In genomic region chr1:89922883-89923641, GRCm38 (mm10) we compare ENCODE assay signal across 9 mouse cellular contexts. TPM values are rescaled to one million over a fixed set of nuclear protein-coding genes. Genes with fewer than 3 reads are reported as not detected.
A peak's percentile ranks its signal among the peaks of the same experiment; 100 is the strongest.
DNase-seq lines count a peak whose midpoint lies in the region; ATAC-seq lines count a peak whose summit lies in the region.
"Had no signal": no experiment of that assay in that cellular context is flagged by ENCODE, and none has a peak within 500 bp of the region (broad histone marks: within the 10 kb centered on the region; RNA-seq: fewer than 3 reads in every experiment).

No protein-coding gene starts in this region.

- peaks cover 100% of the 10 kb centered on the region for H3K27me3 ChIP-seq in lung, embryonic 15.5 days
- H3K27me3 ChIP-seq in forebrain, embryonic 14.5 days (replicated peaks; ENCODE audit: control insufficient read depth, insufficient read depth, low read length): peaks cover 99% of the 10 kb centered on the region
- peaks cover 96% of the 10 kb centered on the region for H3K27me3 ChIP-seq in liver, embryonic 15.5 days
- H3K27me3 ChIP-seq in stomach, embryonic 15.5 days (replicated peaks): peaks cover 93% of the 10 kb centered on the region

- H3K4me3 ChIP-seq in lung, embryonic 15.5 days: peak overlapping the region; percentile 18
- H3K4me3 ChIP-seq in forebrain, embryonic 14.5 days (ENCODE audit: low read depth, low read length): no peak overlapping the region
- H3K4me3 ChIP-seq in liver, embryonic 15.5 days (replicated peaks): no peak overlapping the region
- peak overlapping the region; percentile 20 for H3K4me3 ChIP-seq in stomach, embryonic 15.5 days (replicated peaks)

- H3K4me2 ChIP-seq in lung, embryonic 15.5 days: peak overlapping the region; percentile 41
- 0 out of 2 replicates have a peak overlapping the region, but pooled peaks have one; percentile 23 for H3K4me2 ChIP-seq in forebrain, embryonic 14.5 days (ENCODE audit: low read length)
- H3K4me2 ChIP-seq in liver, embryonic 15.5 days: peak overlapping the region; percentile 27; the same call in 1 of the 2 replicates
- H3K4me2 ChIP-seq in stomach, embryonic 15.5 days: peak overlapping the region; percentile 37

- ATAC-seq in lung, embryonic 15.5 days (ENCODE audit: borderline replicate concordance, extremely low read depth, low FRiP score, low TSS enrichment): no peak
- no peak for ATAC-seq in forebrain, embryonic 14.5 days
- ATAC-seq in liver, embryonic 15.5 days (ENCODE audit: insufficient read depth): no peak
- ATAC-seq in stomach, embryonic 15.5 days (ENCODE audit: insufficient read depth, low FRiP score, low read depth): no peak

- DNase-seq in lung, postnatal 36 days: no peak
- DNase-seq in forebrain, embryonic 14.5 days (ENCODE audit: low spot score): no peak
- DNase-seq in right cerebral cortex, postnatal 4 days: no peak
- DNase-seq in cerebellum, postnatal 10 days: no peak
- DNase-seq in MN1 (ENCODE audit: low spot score): no peak
- DNase-seq: cerebellum, adult 9-10 months had no signal

- no peaks in the 10 kb centered on the region for H3K36me3 ChIP-seq in lung, embryonic 15.5 days
- no peaks in the 10 kb centered on the region for H3K36me3 ChIP-seq in forebrain, embryonic 14.5 days (ENCODE audit: control insufficient read depth, insufficient read depth, low read length)
- no peaks in the 10 kb centered on the region for H3K36me3 ChIP-seq in liver, embryonic 15.5 days (replicated peaks)
- H3K36me3 ChIP-seq in stomach, embryonic 15.5 days: no peaks in the 10 kb centered on the region

- no peak overlapping the region for H3K9ac ChIP-seq in lung, embryonic 15.5 days
- H3K9ac ChIP-seq in forebrain, embryonic 14.5 days (ENCODE audit: low read length): no peak overlapping the region
- H3K9ac ChIP-seq in liver, embryonic 15.5 days: no peak overlapping the region
- H3K9ac ChIP-seq in stomach, embryonic 15.5 days: no peak overlapping the region

- no peaks in the 10 kb centered on the region for H3K9me3 ChIP-seq in lung, embryonic 15.5 days
- no peaks in the 10 kb centered on the region for H3K9me3 ChIP-seq in forebrain, embryonic 14.5 days (replicated peaks; ENCODE audit: control insufficient read depth, low read length)
- no peaks in the 10 kb centered on the region for H3K9me3 ChIP-seq in liver, embryonic 15.5 days (replicated peaks)
- H3K9me3 ChIP-seq in stomach, embryonic 15.5 days: no peaks in the 10 kb centered on the region

- H3K27ac ChIP-seq in lung, embryonic 15.5 days: no peak overlapping the region
- no peak overlapping the region for H3K27ac ChIP-seq in forebrain, embryonic 14.5 days (ENCODE audit: low read depth, low read length)
- no peak overlapping the region for H3K27ac ChIP-seq in liver, embryonic 15.5 days (replicated peaks)
- no peak overlapping the region for H3K27ac ChIP-seq in stomach, embryonic 15.5 days

- peaks cover 18% of the 10 kb centered on the region for H3K4me1 ChIP-seq in lung, embryonic 15.5 days
- H3K4me1 ChIP-seq in forebrain, embryonic 14.5 days (ENCODE audit: control insufficient read depth, insufficient read depth, low read length): peaks cover 4% of the 10 kb centered on the region; the same call in 1 of the 2 replicates
- H3K4me1 ChIP-seq in liver, embryonic 15.5 days (replicated peaks): peaks cover 8% of the 10 kb centered on the region; the same call in 1 of the 2 replicates
- peaks cover 20% of the 10 kb centered on the region for H3K4me1 ChIP-seq in stomach, embryonic 15.5 days

- WGBS in lung, embryonic 15.5 days: 2% methylated on average over 40 of the region's 41 CpGs
- under 1% methylated on average over 39 of the region's 41 CpGs for WGBS in forebrain, embryonic 14.5 days
- 3% methylated on average over 37 of the region's 41 CpGs for WGBS in liver, embryonic 15.5 days (ENCODE audit: insufficient replicate concordance)
- 2% methylated on average over 41 of the region's 41 CpGs for WGBS in stomach, embryonic 15.5 days

RNA-seq across cellular contexts. Expression of gene Gbx2, which starts 7.9 kb away (rescaled TPM):
- 0.16 TPM in 1 of 2 replicates, not detected in the other for polyA plus RNA-seq in lung, embryonic 15.5 days (2015; fragmentation: Nextera tagmentation; extraction: Ambion mirVana)
- polyA plus RNA-seq in forebrain, embryonic 14.5 days (2014; fragmentation: Nextera tagmentation; extraction: Ambion mirVana): 20.3 and 20.7 TPM in 2 replicates
- polyA plus RNA-seq in liver, embryonic 15.5 days (2015; fragmentation: Nextera tagmentation; extraction: Ambion mirVana): 0.50 and 0.67 TPM in 2 replicates
- polyA plus RNA-seq in stomach, embryonic 15.5 days (2015; fragmentation: Nextera tagmentation; extraction: Ambion mirVana): 0.28 and 0.31 TPM in 2 replicates

Comparison
In these comparisons a context has a peak if more than half of its experiments do, and no peak if none do; other contexts are left out.
1. H3K4me3 ChIP-seq: peak in lung, embryonic 15.5 days (single experiment) and stomach, embryonic 15.5 days (single experiment); none in forebrain, embryonic 14.5 days (single experiment) and liver, embryonic 15.5 days (single experiment).
2. RNA of gene Gbx2, which starts 7.9 kb away (polyA plus RNA-seq): 20.3 to 20.7 TPM in forebrain, embryonic 14.5 days; 0.50 to 0.67 TPM in liver, embryonic 15.5 days, 0.28 to 0.31 TPM in stomach, embryonic 15.5 days and 0.16 TPM in lung, embryonic 15.5 days; every median in the first group is over 10 times any median in the second.
3. Peak in every context shown above with its lines, with median percentiles within 50 percentile points of each other: H3K4me2 ChIP-seq.